Mouse (Mus musculus): ENCODE measurements at regions not wholly inside any gene's neighbourhood (a gene's known extent, or its start where the extent isn't known, plus 50 kb on each side); places are given as distances from the start of the nearest gene placed in this dataset.

- no peaks in the 10 kb centered on the region for H3K4me1 ChIP-seq (ENCODE audit: control insufficient read depth, insufficient read depth, low read length)
- H3K4me3 ChIP-seq (ENCODE audit: insufficient read depth, low read depth, low read length), result no peak overlapping the region
- WGBS, result 53% methylated on average over 1 of the region's 1 CpGs
- H3K27ac ChIP-seq (replicated peaks; ENCODE audit: insufficient read depth, low read depth, low read length), result no peak overlapping the region
- H3K36me3 ChIP-seq (ENCODE audit: control insufficient read depth, insufficient read depth, low read length), result no peaks in the 10 kb centered on the region
- H3K27me3 ChIP-seq (ENCODE audit: control insufficient read depth, insufficient read depth, low read length), result no peaks in the 10 kb centered on the region
- TF ChIP-seq POLR2A (IDR thresholded peaks at IDR 0.05; ENCODE audit: extremely low read depth, insufficient read depth, low read length) (no peak), CTCF (IDR thresholded peaks at IDR 0.05; ENCODE audit: low read depth, low read length) (no peak)
- H3K9ac ChIP-seq (ENCODE audit: low read depth, low read length), result no peak overlapping the region
- no peaks in the 10 kb centered on the region for H3K79me2 ChIP-seq (ENCODE audit: control insufficient read depth, insufficient read depth, low read length)
- peak; percentile 2 for DNase-seq (ENCODE audit: extremely low read depth, low read depth, low spot score)
Observed at GRCm38 (mm10) chr16:86475145-86475544, 573.5 kb upstream of the Adamts5 start.

- no peaks in the 10 kb centered on the region for H3K4me1 ChIP-seq (ENCODE audit: control insufficient read depth, insufficient read depth, low read length)
- H3K4me3 ChIP-seq (ENCODE audit: insufficient read depth, low read depth, low read length), result no peak overlapping the region
- H3K27ac ChIP-seq (replicated peaks; ENCODE audit: insufficient read depth, low read depth, low read length), result no peak overlapping the region
- TF ChIP-seq CTCF (IDR thresholded peaks at IDR 0.05; ENCODE audit: low read depth, low read length) (no peak), POLR2A (IDR thresholded peaks at IDR 0.05; ENCODE audit: extremely low read depth, insufficient read depth, low read length) (no peak)
- H3K27me3 ChIP-seq (ENCODE audit: control insufficient read depth, insufficient read depth, low read length), result no peaks in the 10 kb centered on the region
- H3K79me2 ChIP-seq (ENCODE audit: control insufficient read depth, insufficient read depth, low read length), result no peaks in the 10 kb centered on the region
- 55% methylated on average over 4 of the region's 4 CpGs for WGBS
- peak; percentile 2 for DNase-seq (ENCODE audit: extremely low read depth, low read depth, low spot score)
- no peak overlapping the region for H3K9ac ChIP-seq (ENCODE audit: low read depth, low read length)
- no peaks in the 10 kb centered on the region for H3K36me3 ChIP-seq (ENCODE audit: control insufficient read depth, insufficient read depth, low read length)
Observed at GRCm38 (mm10) chr16:86473059-86473740, 571.6 kb upstream of the Adamts5 start.

GRCm38 (mm10) chr16:86461073-86461472 is 559.4 kb upstream of the Adamts5 start:
- Histone ChIP-seq H3K27ac (replicated peaks; ENCODE audit: insufficient read depth, low read depth, low read length) (no peak overlapping the region), H3K4me3 (ENCODE audit: insufficient read depth, low read depth, low read length) (no peak overlapping the region), H3K79me2 (ENCODE audit: control insufficient read depth, insufficient read depth, low read length) (no peaks in the 10 kb centered on the region), H3K9ac (ENCODE audit: low read depth, low read length) (no peak overlapping the region), H3K27me3 (ENCODE audit: control insufficient read depth, insufficient read depth, low read length) (no peaks in the 10 kb centered on the region), H3K4me1 (ENCODE audit: control insufficient read depth, insufficient read depth, low read length) (no peaks in the 10 kb centered on the region), H3K36me3 (ENCODE audit: control insufficient read depth, insufficient read depth, low read length) (no peaks in the 10 kb centered on the region)
- TF ChIP-seq POLR2A (IDR thresholded peaks at IDR 0.05; ENCODE audit: extremely low read depth, insufficient read depth, low read length) (no peak), CTCF (IDR thresholded peaks at IDR 0.05; ENCODE audit: low read depth, low read length) (no peak)
- no peak for DNase-seq (ENCODE audit: extremely low read depth, low read depth, low spot score)
- WGBS, result 87% methylated on average over 9 of the region's 9 CpGs

GRCm38 (mm10) chr16:86456649-86457048 is 555.0 kb upstream of the Adamts5 start:
- 80% methylated on average over 3 of the region's 3 CpGs for WGBS
- TF ChIP-seq POLR2A (IDR thresholded peaks at IDR 0.05; ENCODE audit: extremely low read depth, insufficient read depth, low read length), result no peak
- no peak for TF ChIP-seq CTCF (IDR thresholded peaks at IDR 0.05; ENCODE audit: low read depth, low read length)
- H3K36me3 ChIP-seq (ENCODE audit: control insufficient read depth, insufficient read depth, low read length), result no peaks in the 10 kb centered on the region
- no peaks in the 10 kb centered on the region for H3K27me3 ChIP-seq (ENCODE audit: control insufficient read depth, insufficient read depth, low read length)
- H3K4me1 ChIP-seq (ENCODE audit: control insufficient read depth, insufficient read depth, low read length), result no peaks in the 10 kb centered on the region
- H3K9ac ChIP-seq (ENCODE audit: low read depth, low read length), result no peak overlapping the region
- no peak overlapping the region for H3K4me3 ChIP-seq (ENCODE audit: insufficient read depth, low read depth, low read length)
- DNase-seq (ENCODE audit: extremely low read depth, low read depth, low spot score), result no peak
- no peaks in the 10 kb centered on the region for H3K79me2 ChIP-seq (ENCODE audit: control insufficient read depth, insufficient read depth, low read length)
- H3K27ac ChIP-seq (replicated peaks; ENCODE audit: insufficient read depth, low read depth, low read length), result no peak overlapping the region

GRCm38 (mm10) chr16:86454810-86455209 is 553.2 kb upstream of the Adamts5 start:
- Histone ChIP-seq H3K9ac (ENCODE audit: low read depth, low read length) (no peak overlapping the region), H3K79me2 (ENCODE audit: control insufficient read depth, insufficient read depth, low read length) (no peaks in the 10 kb centered on the region), H3K27me3 (ENCODE audit: control insufficient read depth, insufficient read depth, low read length) (no peaks in the 10 kb centered on the region), H3K4me3 (ENCODE audit: insufficient read depth, low read depth, low read length) (no peak overlapping the region), H3K4me1 (ENCODE audit: control insufficient read depth, insufficient read depth, low read length) (no peaks in the 10 kb centered on the region), H3K36me3 (ENCODE audit: control insufficient read depth, insufficient read depth, low read length) (no peaks in the 10 kb centered on the region), H3K27ac (replicated peaks; ENCODE audit: insufficient read depth, low read depth, low read length) (no peak overlapping the region)
- no peak for TF ChIP-seq POLR2A (IDR thresholded peaks at IDR 0.05; ENCODE audit: extremely low read depth, insufficient read depth, low read length)
- 47% methylated on average over 3 of the region's 3 CpGs for WGBS
- DNase-seq (ENCODE audit: extremely low read depth, low read depth, low spot score), result peak; percentile 4

- DNase-seq (ENCODE audit: extremely low read depth, low read depth, low spot score), result no peak
- H3K4me1 ChIP-seq (ENCODE audit: control insufficient read depth, insufficient read depth, low read length), result no peaks in the 10 kb centered on the region
- no peak overlapping the region for H3K9ac ChIP-seq (ENCODE audit: low read depth, low read length)
- H3K36me3 ChIP-seq (ENCODE audit: control insufficient read depth, insufficient read depth, low read length), result no peaks in the 10 kb centered on the region
- H3K4me3 ChIP-seq (ENCODE audit: insufficient read depth, low read depth, low read length), result no peak overlapping the region
- H3K79me2 ChIP-seq (ENCODE audit: control insufficient read depth, insufficient read depth, low read length), result no peaks in the 10 kb centered on the region
- H3K27ac ChIP-seq (replicated peaks; ENCODE audit: insufficient read depth, low read depth, low read length), result no peak overlapping the region
- H3K27me3 ChIP-seq (ENCODE audit: control insufficient read depth, insufficient read depth, low read length), result no peaks in the 10 kb centered on the region
- TF ChIP-seq CTCF (IDR thresholded peaks at IDR 0.05; ENCODE audit: low read depth, low read length), result no peak
- no peak for TF ChIP-seq POLR2A (IDR thresholded peaks at IDR 0.05; ENCODE audit: extremely low read depth, insufficient read depth, low read length)
Observed at GRCm38 (mm10) chr16:86454031-86454430, 552.4 kb upstream of the Adamts5 start.

Measured in liver, adult 2 months (tissue).